Mouse (Mus musculus) embryonic facial prominence, embryonic 14.5 days (tissue): ENCODE data around the gene Smpdl3b. TPM values are rescaled to one million over a fixed set of nuclear protein-coding genes. Genes with fewer than 3 reads are reported as not detected.

Experiments used
- ATAC-seq: fragments of 200-750 bp; cut with Nextera tagmentation; 2 replicates; pipeline ENCODE4 v1.8.0; 2017; ENCODE audit warnings: low read depth, moderate number of reproducible peaks, moderate TSS enrichment
- DNase-seq: peaks from one replicate; pipeline ENCODE4 v3.0.0-alpha.2; 2015; ENCODE audit warnings: low spot score
- H3K27ac ChIP-seq: fragments of 300-500 bp; sonication (generic); replicated peaks from 2 replicates; pipeline ENCODE4 v1.5.1; 2014; ENCODE audit warnings: low read depth, mild to moderate bottlenecking, low read length, moderate library complexity
- H3K27me3 ChIP-seq: fragments of 300-500 bp; sonication (generic); replicated peaks from 2 replicates; pipeline ENCODE4 v1.6.1; 2014; ENCODE audit warnings: low read length; ENCODE audit not compliant: control insufficient read depth, insufficient read depth
- H3K36me3 ChIP-seq: fragments of 300-500 bp; sonication (generic); 2 replicates; pipeline ENCODE4 v1.6.1; 2014; ENCODE audit warnings: low read length, mixed read lengths; ENCODE audit not compliant: control insufficient read depth, insufficient read depth
- H3K4me1 ChIP-seq: fragments of 300-500 bp; sonication (generic); 2 replicates; pipeline ENCODE4 v1.6.1; 2014; ENCODE audit warnings: antibody characterized with exemption, low read length; ENCODE audit not compliant: control insufficient read depth, insufficient read depth
- H3K4me2 ChIP-seq: fragments of 300-500 bp; sonication (generic); 2 replicates; pipeline ENCODE4 v1.6.1; 2014; ENCODE audit warnings: low read depth, mild to moderate bottlenecking, low read length, moderate library complexity, mixed read lengths
- H3K4me3 ChIP-seq: fragments of 300-500 bp; sonication (generic); 2 replicates; pipeline ENCODE4 v1.5.1; 2014; ENCODE audit warnings: low read depth, mild to moderate bottlenecking, low read length
- H3K9ac ChIP-seq: fragments of 300-500 bp; sonication (generic); 2 replicates; pipeline ENCODE4 v1.6.1; 2014; ENCODE audit warnings: low read depth, mild to moderate bottlenecking, low read length, moderate library complexity, mixed read lengths
- H3K9me3 ChIP-seq: fragments of 300-500 bp; sonication (generic); 2 replicates; pipeline ENCODE4 v1.6.1; 2016; ENCODE audit warnings: low read length; ENCODE audit not compliant: control insufficient read depth
- WGBS: fragments of 180-500 bp; shearing (Covaris S2); extraction: QIAGEN DNeasy Blood & Tissue Kit; methylation state at CpG from one replicate; pipeline ENCODE4 v1.1.7; 2014; 5-methylcytosine and 5-hydroxymethylcytosine counted together
- polyA plus RNA-seq: library from polyadenylated mRNA; unstranded; fragments of >200 nt; fragmentation: Nextera tagmentation; extraction: Ambion mirVana; gene quantifications from 2 replicates; pipeline ENCODE4 v1.2.1, GENCODE M21; 2014

Gene Smpdl3b
- polyA plus RNA-seq, 1 experiment from 2014 or later, result 6.7 TPM

DNA sequence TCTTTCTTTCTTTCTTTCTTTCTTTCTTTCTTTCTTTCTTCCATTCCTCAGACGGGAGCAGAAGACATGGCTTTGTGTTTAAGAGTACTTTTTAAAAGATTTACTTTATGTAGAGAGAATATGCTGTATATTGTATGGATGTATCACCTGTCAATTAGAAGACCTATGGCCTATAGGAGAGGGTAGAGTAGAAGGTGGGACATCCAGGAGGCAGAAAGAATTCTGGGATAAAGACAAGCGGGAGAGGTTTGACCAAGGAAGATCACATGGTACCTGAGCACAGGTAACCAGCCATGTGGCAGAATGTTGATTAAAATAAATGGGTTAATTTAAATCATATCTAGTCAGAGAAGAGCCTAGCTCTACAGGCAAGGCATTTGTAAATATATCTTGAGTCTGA lies 22.3 kb downstream of the Smpdl3b start:
- ATAC-seq, result no peak
- Histone ChIP-seq H3K27ac (no peak overlapping the region), H3K4me1 (peaks cover 5% of the 10 kb centered on the region), H3K36me3 (no peaks in the 10 kb centered on the region), H3K9me3 (no peaks in the 10 kb centered on the region), H3K9ac (no peak overlapping the region), H3K4me2 (no peak overlapping the region), H3K27me3 (no peaks in the 10 kb centered on the region), H3K4me3 (no peak overlapping the region)
- WGBS, result 96% methylated on average over 2 of the region's 2 CpGs
- DNase-seq, result no peak

GRCm38 (mm10) chr4:132733071-132733770 lies 23.8 kb downstream of the Smpdl3b start:
- Histone ChIP-seq H3K9ac (no peak overlapping the region), H3K36me3 (no peaks in the 10 kb centered on the region), H3K4me1 (peaks cover 5% of the 10 kb centered on the region), H3K27me3 (no peaks in the 10 kb centered on the region), H3K4me2 (peak overlapping the region; percentile 68; the same call in 1 of the 2 replicates), H3K4me3 (no peak overlapping the region; the same call in 1 of the 2 replicates), H3K27ac (no peak overlapping the region), H3K9me3 (no peaks in the 10 kb centered on the region)
- 91% methylated on average over 25 of the region's 25 CpGs for WGBS
- ATAC-seq (no peak), DNase-seq (no peak)

DNA sequence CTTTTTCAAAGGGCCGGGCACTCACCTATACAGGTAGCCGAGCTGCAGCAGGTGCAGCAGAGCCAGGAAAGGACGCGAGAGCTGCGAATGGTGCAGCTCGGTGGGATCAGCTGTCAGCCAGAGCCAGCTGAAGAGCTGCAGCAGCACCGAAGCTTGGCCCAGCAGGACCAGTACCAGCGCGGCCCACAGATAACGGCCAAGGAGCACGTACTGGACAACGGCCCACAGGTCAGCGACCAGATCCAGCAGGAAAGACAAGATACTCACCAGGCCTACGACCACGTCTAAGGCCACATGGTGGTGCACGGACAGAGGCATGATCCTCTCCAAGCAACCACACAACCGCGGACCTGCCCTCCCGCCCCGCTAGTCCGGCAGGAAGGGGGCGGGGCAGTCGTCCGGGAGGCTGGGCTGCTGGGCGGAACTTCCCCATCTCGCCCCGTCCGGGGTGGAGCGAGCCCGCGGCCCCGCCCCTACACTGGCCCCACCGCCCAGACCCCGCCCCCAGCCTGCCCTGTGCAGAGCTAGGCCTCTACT lies 24.8 kb downstream of the Smpdl3b start, which contains the start of gene Xkr8:
TSS of gene Xkr8 (minus strand) at position 399 of the 537 bp plus-strand sequence.
- Histone ChIP-seq H3K4me2 (peak within 1 kb of the TSS; percentile 68), H3K4me1 (peaks cover 5% of the 10 kb centered on the region), H3K9ac (peak within 1 kb of the TSS; percentile 63), H3K27me3 (no peaks in the 10 kb centered on the region), H3K36me3 (peaks cover 4% of the 10 kb centered on the region; the same call in 1 of the 2 replicates), H3K4me3 (peak within 1 kb of the TSS; percentile 54), H3K27ac (no peak within 1 kb of the TSS; the same call in 1 of the 2 replicates), H3K9me3 (no peaks in the 10 kb centered on the region)
- DNase-seq (peak; percentile 91), ATAC-seq (peak; percentile 98)
- WGBS, result 4% methylated on average over 21 of the region's 34 CpGs

- H3K9me3 ChIP-seq, result no peaks in the 10 kb centered on the region
- 47% methylated on average over 12 of the region's 12 CpGs for WGBS
- peak overlapping the region; percentile 68 for H3K4me2 ChIP-seq
- ATAC-seq, result no peak
- H3K27ac ChIP-seq, result no peak overlapping the region
- DNase-seq, result no peak
- H3K9ac ChIP-seq, result peak overlapping the region; percentile 63
- H3K4me1 ChIP-seq, result peaks cover 5% of the 10 kb centered on the region
- peak overlapping the region; percentile 54 for H3K4me3 ChIP-seq
- H3K27me3 ChIP-seq, result no peaks in the 10 kb centered on the region
- peaks cover 8% of the 10 kb centered on the region; the same call in 1 of the 2 replicates for H3K36me3 ChIP-seq
These were observed 25.4 kb downstream of the Smpdl3b start for GRCm38 (mm10) chr4:132731616-132732015.

DNA sequence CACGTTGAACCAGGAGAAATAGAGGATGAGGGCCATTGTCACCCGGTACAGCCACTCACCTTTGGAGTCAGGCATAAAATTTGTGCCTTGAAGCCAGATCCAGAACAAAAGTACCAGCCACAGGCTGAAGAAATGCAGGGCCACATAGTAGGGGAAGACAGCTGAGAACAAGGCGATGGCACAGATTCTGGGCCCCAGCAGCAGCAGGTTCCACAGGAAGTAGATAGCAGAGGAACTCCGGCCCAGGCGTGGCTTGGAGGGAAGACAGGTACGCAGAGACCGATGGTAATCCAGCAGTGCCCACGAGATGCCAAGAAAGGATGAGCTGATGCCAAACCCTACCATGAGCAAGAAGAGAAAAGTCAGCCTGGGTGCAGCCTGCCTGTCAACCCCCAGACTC lies 28.8 kb downstream of the Smpdl3b start:
- 91% methylated on average over 8 of the region's 8 CpGs for WGBS
- H3K36me3 ChIP-seq, result peaks cover 34% of the 10 kb centered on the region; the same call in 1 of the 2 replicates
- no peak overlapping the region for H3K27ac ChIP-seq
- DNase-seq (no peak), ATAC-seq (no peak)
- H3K27me3 ChIP-seq, result no peaks in the 10 kb centered on the region
- no peak overlapping the region for H3K4me3 ChIP-seq
- H3K4me1 ChIP-seq, result peaks cover 5% of the 10 kb centered on the region
- no peak overlapping the region for H3K9ac ChIP-seq
- no peaks in the 10 kb centered on the region for H3K9me3 ChIP-seq
- H3K4me2 ChIP-seq, result no peak overlapping the region

DNA sequence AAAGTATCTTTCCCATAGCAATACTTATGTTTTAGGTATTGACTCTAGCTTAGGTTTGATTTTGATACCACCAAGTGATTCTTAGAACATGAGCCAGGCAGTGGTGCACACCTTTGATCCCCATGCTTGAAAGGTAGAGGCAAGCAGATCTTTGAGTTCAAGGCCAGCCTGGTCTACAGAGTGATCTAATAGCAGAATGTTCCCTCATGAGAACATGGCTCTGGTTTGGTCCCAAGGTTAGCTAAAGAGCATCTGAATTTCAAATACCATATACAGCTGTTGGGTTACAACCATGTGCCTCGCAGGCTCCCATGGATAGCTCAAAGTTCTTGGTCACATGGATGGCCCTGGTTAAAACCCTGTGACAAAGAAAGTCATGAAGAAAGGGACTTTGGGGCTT lies 38.8 kb downstream of the Smpdl3b start:
- ATAC-seq (no peak), DNase-seq (no peak)
- Histone ChIP-seq H3K9me3 (no peaks in the 10 kb centered on the region), H3K4me1 (no peaks in the 10 kb centered on the region), H3K36me3 (peaks cover 52% of the 10 kb centered on the region), H3K27me3 (no peaks in the 10 kb centered on the region), H3K4me3 (no peak overlapping the region), H3K27ac (no peak overlapping the region), H3K4me2 (no peak overlapping the region), H3K9ac (no peak overlapping the region)
- 94% methylated on average over 1 of the region's 1 CpGs for WGBS

GRCm38 (mm10) chr4:132713181-132713580 lies 43.9 kb downstream of the Smpdl3b start:
- Histone ChIP-seq H3K36me3 (peaks cover 61% of the 10 kb centered on the region), H3K27me3 (no peaks in the 10 kb centered on the region), H3K9me3 (no peaks in the 10 kb centered on the region), H3K4me1 (no peaks in the 10 kb centered on the region), H3K9ac (no peak overlapping the region), H3K27ac (no peak overlapping the region), H3K4me2 (no peak overlapping the region), H3K4me3 (no peak overlapping the region)
- 94% methylated on average over 7 of the region's 7 CpGs for WGBS
- ATAC-seq (no peak), DNase-seq (no peak)

DNA sequence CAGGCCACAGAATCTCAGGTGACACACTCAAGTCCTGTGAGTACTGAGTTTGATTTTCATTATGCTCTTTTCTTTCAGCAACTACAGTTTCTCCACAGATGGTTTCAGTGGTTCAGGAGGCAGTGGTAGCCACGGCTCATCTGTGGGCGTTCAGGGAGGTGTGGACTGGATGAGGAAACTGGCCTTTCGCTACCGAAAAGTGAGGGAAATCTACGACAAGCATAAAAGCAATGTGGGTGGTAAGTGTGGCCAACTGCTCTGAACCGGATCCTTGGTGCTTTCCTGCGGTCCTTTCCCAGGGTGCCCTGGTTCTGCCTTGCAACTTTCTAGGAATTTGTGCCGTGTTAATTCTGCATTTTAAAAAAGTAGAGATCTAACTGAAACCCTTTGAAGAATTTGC lies 50.2 kb downstream of the Smpdl3b start:
- ATAC-seq, result no peak
- H3K36me3 ChIP-seq, result peaks cover 87% of the 10 kb centered on the region

GRCm38 (mm10) chr4:132702076-132702475 lies 55.0 kb downstream of the Smpdl3b start:
- H3K4me2 ChIP-seq, result no peak overlapping the region
- 98% methylated on average over 5 of the region's 5 CpGs for WGBS
- H3K9ac ChIP-seq, result no peak overlapping the region
- ATAC-seq (no peak), DNase-seq (no peak)
- H3K4me1 ChIP-seq, result no peaks in the 10 kb centered on the region
- no peaks in the 10 kb centered on the region for H3K27me3 ChIP-seq
- H3K9me3 ChIP-seq, result no peaks in the 10 kb centered on the region
- H3K4me3 ChIP-seq, result no peak overlapping the region
- H3K36me3 ChIP-seq, result peaks cover 87% of the 10 kb centered on the region
- H3K27ac ChIP-seq, result no peak overlapping the region

More for the DNA sequence above, 50.2 kb downstream of the Smpdl3b start:
- no peak overlapping the region for H3K4me3 ChIP-seq
- H3K4me1 ChIP-seq, result no peaks in the 10 kb centered on the region
- no peak overlapping the region for H3K4me2 ChIP-seq
- DNase-seq, result no peak
- H3K9ac ChIP-seq, result no peak overlapping the region
- H3K27me3 ChIP-seq, result no peaks in the 10 kb centered on the region
- no peak overlapping the region for H3K27ac ChIP-seq
- WGBS, result 95% methylated on average over 8 of the region's 8 CpGs
- no peaks in the 10 kb centered on the region for H3K9me3 ChIP-seq
